ENCODE assay signal across 25 mouse cellular contexts in the genomic region with DNA sequence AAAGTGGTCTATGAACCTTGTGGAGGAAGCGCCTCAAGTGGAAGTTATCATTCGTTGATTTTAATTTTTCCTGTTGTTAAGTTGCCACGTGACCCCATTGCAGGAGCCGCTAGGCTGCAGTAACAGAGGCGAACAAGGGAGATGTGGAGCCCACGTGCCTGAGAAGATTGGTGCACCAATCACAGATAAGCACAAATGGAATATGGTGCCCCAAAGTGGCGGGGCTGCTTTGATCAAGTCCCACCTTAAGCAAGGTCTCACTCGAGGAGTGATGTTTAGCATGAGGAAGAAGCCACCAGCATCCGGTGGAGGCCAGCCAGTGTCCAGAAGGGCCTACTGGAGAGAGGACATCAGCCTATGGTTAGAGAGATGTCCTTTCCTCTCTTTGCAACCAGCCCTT.
"Had no signal": no experiment of that assay in that cellular context is flagged by ENCODE, and none has a peak within 500 bp of the region (broad histone marks: within the 10 kb centered on the region; RNA-seq: fewer than 3 reads in every experiment).

No protein-coding gene starts in this region.

- H3K27me3 ChIP-seq: heart, embryonic 13.5 days; heart, embryonic 15.5 days; hindbrain, embryonic 15.5 days; limb, embryonic 13.5 days; limb, embryonic 15.5 days; liver, embryonic 12.5 days had no signal

- H3K27ac ChIP-seq: gastrocnemius, adult 2 months; heart, adult 2 months; heart, embryonic 13.5 days; heart, embryonic 15.5 days; hindbrain, embryonic 13.5 days; hindbrain, embryonic 15.5 days; hindbrain, postnatal 0 days; limb, embryonic 13.5 days; limb, embryonic 15.5 days; liver, embryonic 12.5 days; liver, embryonic 14.5 days had no signal

- ATAC-seq: hindbrain, postnatal 0 days; intestine, embryonic 16.5 days; liver, embryonic 12.5 days had no signal

- H3K4me1 ChIP-seq: heart, embryonic 15.5 days; liver, embryonic 12.5 days had no signal

- H3K4me3 ChIP-seq: gastrocnemius, adult 2 months; heart, adult 2 months; heart, embryonic 13.5 days; heart, embryonic 15.5 days; hindbrain, embryonic 13.5 days; hindbrain, embryonic 15.5 days; limb, embryonic 13.5 days; limb, embryonic 15.5 days; liver, embryonic 12.5 days had no signal

- H3K4me2 ChIP-seq: heart, embryonic 11.5 days; heart, embryonic 13.5 days; heart, embryonic 15.5 days; hindbrain, embryonic 13.5 days; hindbrain, embryonic 15.5 days; limb, embryonic 13.5 days; limb, embryonic 15.5 days; liver, embryonic 12.5 days had no signal

- H3K9me3 ChIP-seq: heart, embryonic 13.5 days; heart, embryonic 15.5 days; hindbrain, embryonic 13.5 days; hindbrain, embryonic 15.5 days; limb, embryonic 13.5 days; limb, embryonic 15.5 days; liver, embryonic 12.5 days had no signal

- DNase-seq: gastrocnemius, adult 2 months; gastrocnemius, postnatal 10 days; gastrocnemius, postnatal 36 days; heart, adult 11 months; heart, adult 2 months; heart, postnatal 14 days; heart, postnatal 36 days; kidney, adult 18-20 months; kidney, adult 8-10 months; kidney, postnatal 10 days; kidney, postnatal 36 days; layer of hippocampus, adult 9-11 months; layer of hippocampus, postnatal 36 days; left cerebral cortex, postnatal 4 days had no signal

- H3K36me3 ChIP-seq: heart, embryonic 15.5 days; hindbrain, embryonic 15.5 days; limb, embryonic 15.5 days; liver, embryonic 12.5 days had no signal

- H3K9ac ChIP-seq: heart, embryonic 13.5 days; heart, embryonic 15.5 days; hindbrain, embryonic 13.5 days; hindbrain, embryonic 15.5 days; limb, embryonic 13.5 days; limb, embryonic 15.5 days; liver, embryonic 12.5 days; liver, embryonic 14.5 days had no signal
